Mouse (Mus musculus) small intestine, adult 2 months (tissue): ENCODE data around the gene Prl3d1. TPM values are rescaled to one million over a fixed set of nuclear protein-coding genes. Genes with fewer than 3 reads are reported as not detected.
"Not testable (repeated sequence)": the region's sequence is repeated elsewhere in the genome, so short reads cannot be mapped to it uniquely, and the experiment has no call there.

Source experiments
- H3K27ac ChIP-seq: fragments of 200-500 bp; 2 replicates; pipeline ENCODE4 v1.5.1; 2012; ENCODE audit warnings: low read depth, low read length, control low read depth, inconsistent platforms; ENCODE audit not compliant: insufficient read depth
- H3K27me3 ChIP-seq: fragments of 200-500 bp; 2 replicates; pipeline ENCODE4 v1.6.1; 2012; ENCODE audit warnings: mild to moderate bottlenecking, moderate library complexity, low read length, inconsistent platforms; ENCODE audit not compliant: control insufficient read depth, insufficient read depth
- H3K36me3 ChIP-seq: fragments of 200-500 bp; 2 replicates; pipeline ENCODE4 v1.6.1; 2012; ENCODE audit warnings: mild to moderate bottlenecking, low read length, control low read depth, inconsistent platforms; ENCODE audit not compliant: control insufficient read depth, insufficient read depth
- H3K4me1 ChIP-seq: fragments of 200-500 bp; 2 replicates; pipeline ENCODE4 v1.6.1; 2012; ENCODE audit warnings: low read length, inconsistent platforms, mixed read lengths; ENCODE audit not compliant: control insufficient read depth, insufficient read depth, insufficient read length
- H3K4me3 ChIP-seq: fragments of 200-500 bp; 2 replicates; pipeline ENCODE4 v1.5.1; 2012; ENCODE audit warnings: low read depth, mild to moderate bottlenecking, control low read depth, inconsistent platforms, low read length, moderate library complexity
- CTCF ChIP-seq: fragments of 200-500 bp; IDR thresholded peaks from 2 replicates; pipeline ENCODE4 v1.5.1; 2012; ENCODE audit warnings: low read depth, mild to moderate bottlenecking, control low read depth, inconsistent platforms, low read length, moderate library complexity, mixed read lengths; ENCODE audit not compliant: insufficient replicate concordance, insufficient read length; ENCODE audit errors: extremely low read depth
- POLR2A ChIP-seq: fragments of 200-500 bp; IDR thresholded peaks from 2 replicates; pipeline ENCODE4 v1.6.1; 2012; ENCODE audit warnings: low read depth, mild to moderate bottlenecking, control low read depth, inconsistent platforms, low read length, moderate library complexity
- WGBS: fragments of 180-500 bp; shearing (Covaris S2); methylation state at CpG from one replicate; pipeline ENCODE4 v1.1.7; 2018; 5-methylcytosine and 5-hydroxymethylcytosine counted together
- polyA plus RNA-seq: library from polyadenylated mRNA; depleted of rRNA; stranded (reverse); fragments of >200 nt; gene quantifications from 2 replicates; pipeline ENCODE4 v1.2.3, GENCODE M21; 2012; rRNA removed

The Prl3d1 gene
- polyA plus RNA-seq: not detected in 2 replicates

- not testable (repeated sequence) for H3K27ac ChIP-seq, H3K4me1 ChIP-seq, H3K27me3 ChIP-seq, H3K36me3 ChIP-seq, H3K4me3 ChIP-seq
- 82% methylated on average over 5 of the region's 5 CpGs for WGBS
Observed at GRCm38 (mm10) chr13:27093890-27094289, at the start of gene Prl3d1. Gene Prl3d1, plus strand, starts transcription at chr13:27094190.

- H3K36me3 ChIP-seq: no peaks in the 10 kb centered on the region
- 85% methylated on average over 1 of the region's 1 CpGs for WGBS
- TF ChIP-seq CTCF (no peak), POLR2A (no peak)
- H3K4me3 ChIP-seq: no peak within 1 kb of the TSS
- no peaks in the 10 kb centered on the region for H3K27me3 ChIP-seq
- no peaks in the 10 kb centered on the region for H3K4me1 ChIP-seq
- no peak within 1 kb of the TSS for H3K27ac ChIP-seq
Observed at GRCm38 (mm10) chr13:27057270-27057669, 36.7 kb upstream of the Prl3d1 start, which contains the start of gene Prl. Gene Prl, plus strand, starts transcription at chr13:27057570.

GRCm38 (mm10) chr13:27059177-27059576 is 34.8 kb upstream of the Prl3d1 start:
- 73% methylated on average over 7 of the region's 7 CpGs for WGBS

GRCm38 (mm10) chr13:27121398-27121797 is 27.4 kb downstream of the Prl3d1 start, which contains the start of gene Prl3d2:
Gene Prl3d2, plus strand, starts transcription at chr13:27121698.
- not testable (repeated sequence) for H3K36me3 ChIP-seq, H3K4me3 ChIP-seq, H3K4me1 ChIP-seq, H3K27me3 ChIP-seq, H3K27ac ChIP-seq
- 85% methylated on average over 4 of the region's 4 CpGs for WGBS

More at GRCm38 (mm10) chr13:27059177-27059576, 34.8 kb upstream of the Prl3d1 start:
- H3K4me1 ChIP-seq: no peaks in the 10 kb centered on the region
- H3K27ac ChIP-seq: no peak overlapping the region
- TF ChIP-seq CTCF (no peak), POLR2A (no peak)
- no peaks in the 10 kb centered on the region for H3K27me3 ChIP-seq
- H3K4me3 ChIP-seq: no peak overlapping the region
- no peaks in the 10 kb centered on the region for H3K36me3 ChIP-seq

GRCm38 (mm10) chr13:27148264-27148663 is 54.3 kb downstream of the Prl3d1 start:
- Histone ChIP-seq H3K4me3 (no peak overlapping the region), H3K27ac (no peak overlapping the region), H3K4me1 (no peaks in the 10 kb centered on the region), H3K27me3 (no peaks in the 10 kb centered on the region), H3K36me3 (no peaks in the 10 kb centered on the region)
- 52% methylated on average over 1 of the region's 1 CpGs for WGBS
- TF ChIP-seq CTCF (no peak), POLR2A (no peak)

Other genes with a start within 250 kb of the Prl3d1 start
- gene Prl, start 36.6 kb upstream of the Prl3d1 start, polyA plus RNA-seq: not detected in 2 replicates
- not detected in 2 replicates for gene Prl3d2, start 27.5 kb downstream of the Prl3d1 start, polyA plus RNA-seq
- not detected in 2 replicates for gene Prl3d3, start 62.6 kb downstream of the Prl3d1 start, polyA plus RNA-seq
- gene Prl3c1, start 102.5 kb downstream of the Prl3d1 start, polyA plus RNA-seq: not detected in 2 replicates
- not detected in 2 replicates for gene Prl3b1, start 147.7 kb downstream of the Prl3d1 start, polyA plus RNA-seq
- not detected in 2 replicates for gene Prl3a1, start 165.2 kb downstream of the Prl3d1 start, polyA plus RNA-seq
- gene Prl6a1, start 218.4 kb downstream of the Prl3d1 start, polyA plus RNA-seq: not detected in 2 replicates